Mouse (Mus musculus) heart, adult 18-20 months (tissue): ENCODE results near the gene Lgi4. TPM values are rescaled to one million over a fixed set of nuclear protein-coding genes. Genes with fewer than 3 reads are reported as not detected.
A peak's percentile ranks its signal among the peaks of the same experiment; 100 is the strongest.

Source experiments
- DNase-seq, 2 experiments: peaks; one replicate each; pipeline ENCODE4 v3.0.0; 2021 to 2022; ENCODE audit warnings: mixed read lengths in 1 of 2
- microRNA-seq, 2 experiments: library from miRNA; unstranded; fragments of <30 nt; microRNA quantifications; one replicate each; pipeline ENCODE4 v1.2.0; 2022
- total RNA-seq, 2 experiments: library from RNA; stranded (reverse); gene quantifications; 2 replicates each; pipeline ENCODE4 v1.2.3; 2021

Gene Lgi4
- total RNA-seq, 2 experiments from 2014 or later, result 2.1 to 4.1 TPM

- DNase-seq, result peak; percentile 59 to 88
These were observed 46.1 kb downstream of the Lgi4 start for GRCm38 (mm10) chr7:31105061-31105768.

- no peak for DNase-seq
These were observed 47.0 kb downstream of the Lgi4 start for GRCm38 (mm10) chr7:31106166-31106565.

GRCm38 (mm10) chr7:31107781-31108180 is 48.6 kb downstream of the Lgi4 start:
- DNase-seq, result no peak

GRCm38 (mm10) chr7:31109091-31109490 is 49.9 kb downstream of the Lgi4 start:
- no peak for DNase-seq

- no peak for DNase-seq
These were observed 50.7 kb downstream of the Lgi4 start for GRCm38 (mm10) chr7:31109796-31110195.

GRCm38 (mm10) chr7:31110861-31111385 is 51.8 kb downstream of the Lgi4 start:
- DNase-seq, result no peak

GRCm38 (mm10) chr7:31112036-31112435 is 52.9 kb downstream of the Lgi4 start:
- no peak for DNase-seq

- DNase-seq, result no peak
These were observed 54.7 kb downstream of the Lgi4 start for GRCm38 (mm10) chr7:31113800-31114199.

- DNase-seq, result no peak
These were observed 55.5 kb downstream of the Lgi4 start for GRCm38 (mm10) chr7:31114646-31115045.

- DNase-seq, result no peak
These were observed 56.0 kb downstream of the Lgi4 start, which contains the start of gene Hpn for GRCm38 (mm10) chr7:31115182-31115581. TSS of gene Hpn (minus strand) at chr7:31115290.

GRCm38 (mm10) chr7:31115587-31116043 is 56.5 kb downstream of the Lgi4 start:
- DNase-seq, result peak; percentile 84 to 91

GRCm38 (mm10) chr7:31116721-31117145 is 57.6 kb downstream of the Lgi4 start:
- no peak for DNase-seq

GRCm38 (mm10) chr7:31117465-31117864 is 58.3 kb downstream of the Lgi4 start:
- DNase-seq, result no peak

- DNase-seq, result peak; percentile 52 to 60
These were observed 59.3 kb downstream of the Lgi4 start for GRCm38 (mm10) chr7:31118486-31118885.

- no peak for DNase-seq
These were observed 60.4 kb downstream of the Lgi4 start for GRCm38 (mm10) chr7:31119556-31119955.

Small RNA genes within 50 kb of the gene (microRNA-seq; reads per million reads assigned to microRNA genes)
- 0 reads per million in 2 experiments for gene Mir7050

Other genes with a start within 250 kb of the Lgi4 start
- under 1 TPM; 0.23 to 0.35 TPM for gene Ffar2, start 235.6 kb upstream of the Lgi4 start, total RNA-seq
- gene Ffar3, start 203.2 kb upstream of the Lgi4 start, total RNA-seq, result not detected
- under 1 TPM in 1 of 2 experiments, not detected in 1; 0.13 TPM for gene Ffar1, start 197.8 kb upstream of the Lgi4 start, total RNA-seq
- gene Cd22, start 179.0 kb upstream of the Lgi4 start, total RNA-seq, result 1 to 10 TPM in 1 of 2 experiments, under 1 TPM in 1; 0.35 to 6.6 TPM
- gene Mag, start 144.5 kb upstream of the Lgi4 start, total RNA-seq, result under 1 TPM in 1 of 2 experiments, not detected in 1; 0.15 TPM
- gene Hamp2, start 134.7 kb upstream of the Lgi4 start, total RNA-seq, result 1 to 10 TPM; 5.6 to 7.0 TPM
- 10 to 100 TPM; 12.3 to 17.5 TPM for gene Hamp, start 115.3 kb upstream of the Lgi4 start, total RNA-seq
- gene Usf2, start 102.5 kb upstream of the Lgi4 start, total RNA-seq, result 100 to 1,000 TPM in 1 of 2 experiments, 10 to 100 TPM in 1; 99.4 to 112 TPM
- 1 to 10 TPM; 4.2 to 5.2 TPM for gene Lsr, start 85.9 kb upstream of the Lgi4 start, total RNA-seq
- not detected for gene Fam187b, start 85.6 kb upstream of the Lgi4 start, total RNA-seq
- gene Fxyd5, start 16.9 kb upstream of the Lgi4 start, total RNA-seq, result 10 to 100 TPM; 21.7 to 31.7 TPM
- gene Fxyd7, start 7.9 kb upstream of the Lgi4 start, total RNA-seq, result under 1 TPM; 0.40 to 0.59 TPM
- 100 to 1,000 TPM; 861 to 937 TPM for gene Fxyd1, start 2.1 kb upstream of the Lgi4 start, total RNA-seq
- gene Fxyd3, start 17.4 kb downstream of the Lgi4 start, total RNA-seq, result 1 to 10 TPM in 1 of 2 experiments, under 1 TPM in 1; 0.87 to 2.5 TPM
- 1 to 10 TPM; 2.2 to 2.4 TPM for gene Hpn, start 55.9 kb downstream of the Lgi4 start, total RNA-seq
- 10 to 100 TPM; 39.2 to 40.1 TPM for gene Scn1b, start 67.7 kb downstream of the Lgi4 start, total RNA-seq
- 10 to 100 TPM; 26.6 to 34.5 TPM for gene Gramd1a, start 96.6 kb downstream of the Lgi4 start, total RNA-seq
- not detected for gene Scgb2b2, start 231.2 kb downstream of the Lgi4 start, total RNA-seq
- gene Scgb1b2, start 232.5 kb downstream of the Lgi4 start, total RNA-seq, result not detected